Mouse (Mus musculus) heart, postnatal 36 days (tissue): ENCODE results near the gene Akr1b3. TPM values are rescaled to one million over a fixed set of nuclear protein-coding genes. Genes with fewer than 3 reads are reported as not detected.
"Not testable (repeated sequence)": the region's sequence is repeated elsewhere in the genome, so short reads cannot be mapped to it uniquely, and the experiment has no call there.

Experiments used
- DNase-seq, 2 experiments: peaks; one replicate each; pipeline ENCODE4 v3.0.0; 2021 to 2022
- intact Hi-C: fragments of 180-260 bp; cut with DNase I; formaldehyde crosslinking; loops from one replicate; pipeline ENCODE4 v1.15.1; 2025
- total RNA-seq, 2 experiments: library from RNA; stranded (reverse); gene quantifications; 2 replicates each; pipeline ENCODE4 v1.2.3; 2021

Akr1b3 gene
- total RNA-seq, 2 experiments from 2014 or later = 270 to 302 TPM

DNA sequence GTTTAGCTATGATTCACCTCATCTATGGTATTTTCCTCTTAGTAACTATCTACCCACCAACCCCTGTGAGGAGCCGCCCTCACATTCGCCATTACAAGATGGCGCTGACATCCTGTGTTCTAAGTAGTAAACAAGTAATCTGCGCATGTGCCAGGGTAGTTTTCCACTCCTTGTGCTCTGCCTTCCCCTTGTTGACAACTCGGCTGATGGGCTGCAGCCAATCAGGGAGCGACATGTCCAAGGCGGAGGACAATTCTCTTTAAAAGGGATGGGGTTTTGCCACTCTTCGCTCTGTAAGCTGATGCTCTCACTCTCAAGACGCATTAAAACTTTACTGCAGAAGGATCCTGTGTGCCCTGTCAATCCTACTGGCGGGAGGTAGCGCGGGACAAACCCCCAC lies 14.5 kb upstream of the Akr1b3 start:
- DNase-seq, intact Hi-C loops: not testable (repeated sequence)

DNA sequence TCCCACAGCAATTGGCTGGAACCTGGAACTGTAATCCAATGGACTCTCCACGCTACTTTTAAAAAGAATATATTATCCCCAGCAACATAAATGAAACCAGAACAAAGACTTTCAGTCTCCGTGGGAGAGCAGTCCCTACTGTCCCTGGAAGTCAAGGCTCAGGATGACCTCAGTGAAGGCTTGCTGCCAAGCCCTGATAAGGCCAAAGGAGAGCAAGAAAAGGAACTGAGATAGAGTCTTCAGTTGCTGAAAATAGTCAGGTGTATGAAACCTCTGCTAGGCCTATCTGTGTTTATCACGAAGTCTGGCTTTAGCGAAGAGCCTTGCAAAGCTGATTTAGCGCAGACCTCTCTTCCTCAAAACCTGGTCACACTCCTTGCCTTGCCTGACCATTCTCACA lies 14.1 kb upstream of the Akr1b3 start:
- no peak for DNase-seq

DNA sequence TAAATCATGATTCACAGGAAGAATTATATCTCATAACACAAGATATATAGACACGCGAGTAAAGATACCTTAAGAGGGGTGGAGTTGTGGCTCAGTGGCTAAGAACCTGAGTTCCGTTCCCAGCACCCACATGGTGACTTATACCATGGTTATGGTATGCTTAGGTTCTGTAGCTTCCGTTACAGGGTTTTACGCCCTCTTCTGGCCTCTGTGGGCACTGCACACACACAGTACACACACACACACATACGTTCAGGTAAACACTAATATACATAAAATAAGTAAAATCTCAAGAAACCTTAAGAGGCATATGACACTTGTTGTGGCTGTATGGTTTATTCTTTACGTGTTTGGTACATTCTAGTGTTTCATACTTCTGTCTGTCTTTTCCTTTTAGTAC lies 4.8 kb upstream of the Akr1b3 start:
- DNase-seq = no peak
- intact Hi-C loops = loop anchor here (5.0 kb wide), 1 partner anchor 1935 kb away; no protein-coding TSS in a partner anchor

More for the DNA sequence above, 14.1 kb upstream of the Akr1b3 start:
- intact Hi-C loops = no loop called here

DNA sequence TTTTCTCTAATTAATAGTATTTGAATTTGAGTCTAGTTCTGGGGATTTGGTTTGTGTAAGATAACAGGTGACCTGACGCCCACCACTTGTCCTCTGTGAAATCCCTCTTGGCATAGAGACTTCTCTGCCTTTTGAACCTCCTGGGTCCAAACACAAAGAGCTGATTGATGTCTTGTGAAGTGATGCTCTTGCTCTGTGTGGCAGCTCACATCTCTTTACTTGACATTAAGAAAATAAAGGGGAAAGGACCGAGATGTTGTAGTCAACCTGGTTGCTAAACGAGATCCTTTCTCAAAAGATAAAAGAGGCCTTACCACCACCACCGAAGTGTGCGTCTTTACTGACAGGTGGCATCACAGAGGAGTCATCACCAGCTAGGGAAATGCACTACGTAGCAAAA lies 1.4 kb upstream of the Akr1b3 start:
- intact Hi-C loops = no loop called here
- no peak for DNase-seq

DNA sequence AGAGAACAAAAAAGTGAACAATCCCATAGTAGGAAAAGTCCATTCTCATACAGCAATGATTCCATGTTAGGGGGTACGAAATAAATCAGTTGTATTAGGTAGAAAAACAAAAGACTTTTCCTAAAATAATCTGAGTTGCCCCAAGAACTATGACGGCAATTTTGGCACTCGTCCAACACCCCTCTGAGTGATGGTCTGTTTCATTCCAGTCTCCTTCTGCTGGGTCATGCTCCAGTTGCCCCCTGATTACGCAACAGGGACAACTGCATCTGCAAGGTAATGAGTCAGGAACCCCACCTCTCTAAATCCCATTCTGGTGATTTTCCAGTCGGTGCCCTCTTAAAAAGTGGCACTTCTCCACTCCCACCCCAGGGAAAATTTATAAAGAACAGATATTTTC lies 894 bp upstream of the Akr1b3 start:
- intact Hi-C loops = no loop called here
- peak; percentile 20 to 31 for DNase-seq

DNA sequence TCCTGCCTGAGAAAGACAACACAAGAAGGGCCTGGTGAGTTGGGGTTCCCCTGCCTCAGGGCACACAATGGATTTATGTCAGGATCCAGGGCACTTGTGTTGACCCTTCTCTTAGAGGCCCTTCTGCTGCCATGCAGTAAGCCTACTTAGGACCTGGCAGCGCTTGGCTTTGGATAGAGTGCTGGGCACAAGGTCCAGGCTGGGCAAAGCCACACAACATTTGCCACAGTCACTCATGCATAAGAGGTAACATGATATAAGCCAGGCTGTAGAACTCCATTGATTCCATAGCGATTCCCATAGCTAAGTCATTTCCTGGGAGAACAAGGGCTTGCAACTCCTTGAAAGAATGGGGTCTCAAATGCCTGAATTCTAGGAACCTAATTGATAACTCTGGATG lies 3.4 kb downstream of the Akr1b3 start:
- DNase-seq = peak in 1 of 2 experiments; percentile 29
- intact Hi-C loops = no loop called here

DNA sequence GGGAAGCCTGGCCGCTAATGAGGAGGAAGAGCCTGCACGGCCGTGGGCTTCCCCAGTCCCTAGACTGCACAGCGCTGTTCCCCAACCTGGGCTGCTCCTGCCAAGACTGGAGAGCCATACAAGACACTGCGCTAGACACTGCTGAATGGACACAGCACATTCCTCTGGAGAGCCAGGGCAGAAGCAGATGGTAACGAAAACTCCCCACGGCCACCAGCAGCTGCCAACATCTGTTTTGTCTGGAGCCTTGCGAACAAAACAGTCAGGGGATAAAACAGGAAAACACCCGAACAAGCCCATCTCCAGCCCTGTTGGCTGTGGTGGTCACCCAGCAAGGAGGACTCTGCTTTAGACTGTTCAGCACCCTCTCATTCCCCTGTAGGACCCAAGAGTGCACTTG lies 3.9 kb downstream of the Akr1b3 start:
- intact Hi-C loops = no loop called here
- DNase-seq = peak in 1 of 2 experiments; percentile 24

DNA sequence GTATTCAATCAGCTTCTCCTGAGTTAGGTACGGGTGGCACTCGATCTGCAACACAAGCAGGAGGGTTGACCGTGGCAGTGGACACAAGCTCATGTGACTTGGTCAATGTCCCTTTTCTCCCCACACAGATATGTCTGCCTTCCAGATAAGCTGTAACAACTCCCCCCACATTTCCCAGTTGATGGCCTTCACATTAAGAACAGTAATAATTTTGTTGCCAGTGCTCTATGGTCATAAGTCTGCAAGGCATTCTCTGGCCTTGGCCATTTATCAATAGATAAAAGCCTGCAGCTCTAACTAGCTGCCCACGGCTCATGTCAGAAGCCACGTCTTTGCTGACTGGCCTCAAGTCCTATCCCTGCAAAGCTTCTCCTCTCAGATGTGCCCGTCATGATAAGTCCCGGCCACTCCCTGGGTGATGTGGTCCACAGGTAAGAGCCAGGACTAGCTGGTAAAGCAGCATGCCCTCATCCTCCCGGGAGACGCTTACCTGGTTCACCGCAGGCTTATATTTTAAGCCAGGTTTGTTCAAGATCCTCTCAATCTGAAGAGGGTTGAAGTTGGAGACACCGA lies 7.2 kb downstream of the Akr1b3 start:
- intact Hi-C loops = no loop called here

DNA sequence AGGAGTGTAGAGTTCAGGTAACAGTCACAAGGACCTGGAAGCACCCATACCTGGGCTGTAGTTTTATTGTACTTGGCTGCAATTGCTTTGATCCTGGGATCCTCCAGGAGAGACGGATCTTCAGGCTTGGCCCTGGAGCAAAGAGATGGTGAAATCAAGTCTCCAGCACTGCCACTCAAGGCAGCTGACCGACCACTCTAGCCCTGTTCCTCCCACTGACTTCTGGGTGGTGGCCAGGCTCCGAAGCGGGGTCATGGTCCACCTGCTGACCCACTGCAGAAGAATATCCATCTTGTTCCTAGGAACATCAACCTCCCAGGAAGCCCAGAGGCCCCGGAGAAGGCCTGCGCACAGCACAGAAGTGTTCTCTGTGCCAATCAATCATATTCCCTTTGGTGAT lies 7.8 kb downstream of the Akr1b3 start:
- DNase-seq = no peak
- intact Hi-C loops = no loop called here

More for the DNA sequence above, 7.2 kb downstream of the Akr1b3 start:
- DNase-seq = no peak

DNA sequence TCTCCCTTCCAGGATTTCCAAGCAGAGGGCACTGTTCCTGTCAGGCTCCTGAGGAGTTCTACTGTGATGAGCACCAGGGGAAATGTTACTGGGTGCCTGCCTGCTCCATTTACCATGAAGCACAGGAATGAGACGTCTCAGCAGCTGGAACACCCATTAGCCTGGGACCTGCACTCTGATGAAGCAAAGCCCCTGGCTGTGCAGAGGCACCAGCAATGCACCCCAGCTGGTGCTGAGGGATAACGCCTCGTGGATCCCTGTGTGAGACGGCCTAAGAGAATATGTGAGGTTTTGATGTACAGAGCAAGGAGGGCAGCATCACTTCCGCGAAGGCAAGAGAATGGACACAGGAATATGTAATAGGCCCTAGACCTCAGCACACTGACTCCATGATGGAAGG lies 10.5 kb downstream of the Akr1b3 start:
- no peak for DNase-seq

DNA sequence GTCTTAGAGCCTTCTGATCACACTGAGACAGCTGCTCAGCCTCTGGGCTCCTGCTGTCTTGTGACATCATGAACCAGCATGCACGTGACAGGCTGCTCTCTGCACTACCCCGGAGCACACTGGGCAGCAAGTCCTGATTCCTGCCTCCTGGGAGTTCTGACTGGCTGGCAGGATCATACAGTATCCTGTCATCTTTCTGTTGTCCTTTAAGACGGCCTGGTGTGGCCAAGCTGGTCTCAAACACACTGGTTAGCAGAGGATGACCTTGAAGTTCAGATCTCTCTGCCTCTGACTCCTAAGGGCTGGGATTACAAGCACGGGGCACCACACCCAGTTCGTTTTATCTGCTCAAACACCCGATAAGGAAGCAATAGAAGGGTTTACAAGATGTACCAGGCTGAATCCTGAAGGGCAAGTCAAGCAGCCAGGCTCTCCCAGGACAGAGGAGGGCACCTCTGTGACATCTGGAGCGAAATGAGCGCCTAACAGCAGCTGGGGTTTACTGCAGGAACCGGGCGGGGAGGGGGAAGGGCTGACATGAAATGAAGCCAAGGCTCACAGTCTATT lies 12.5 kb downstream of the Akr1b3 start:
- intact Hi-C loops = no loop called here

More for the DNA sequence above, 10.5 kb downstream of the Akr1b3 start:
- intact Hi-C loops = no loop called here

DNA sequence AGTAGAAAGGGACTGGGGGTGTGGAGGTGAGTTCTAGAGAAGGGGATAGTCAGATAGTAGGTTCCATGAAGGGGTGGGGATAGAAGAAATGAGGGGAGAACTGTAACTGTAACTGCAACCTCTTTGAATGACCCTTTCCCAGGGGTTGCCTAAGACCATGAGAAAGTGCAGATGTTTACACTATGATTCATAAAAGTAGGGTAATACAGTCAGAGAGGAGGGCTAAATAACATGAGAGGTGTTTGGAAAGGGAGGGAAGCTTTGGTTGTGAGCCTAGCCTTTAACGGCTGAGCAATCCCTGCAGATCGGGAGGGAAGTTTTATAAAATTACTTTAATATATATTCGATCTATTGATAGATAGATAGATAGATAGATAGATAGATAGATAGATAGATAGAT lies 20.2 kb downstream of the Akr1b3 start:
- DNase-seq = no peak

More for the DNA sequence above, 12.5 kb downstream of the Akr1b3 start:
- peak; percentile 44 to 49 for DNase-seq

DNA sequence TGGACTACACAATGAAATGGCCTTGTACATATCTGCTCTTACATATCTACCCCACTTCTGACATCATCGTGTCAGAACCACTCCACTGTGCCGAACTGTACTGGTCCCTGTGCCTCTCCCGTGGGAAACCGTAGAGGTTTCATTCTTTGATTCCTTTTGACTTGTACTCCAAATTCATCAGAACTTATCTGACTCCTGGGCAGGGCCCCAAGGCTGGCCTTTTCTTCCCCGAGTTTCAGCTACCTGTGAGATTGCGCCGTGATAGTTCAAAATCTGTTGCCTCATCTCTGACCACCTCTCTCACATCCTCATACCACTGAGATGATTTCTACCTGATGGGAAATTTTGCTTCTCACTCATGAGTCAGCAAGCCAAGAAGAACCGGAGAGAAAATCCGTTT lies 21.8 kb downstream of the Akr1b3 start:
- DNase-seq = no peak
- intact Hi-C loops = no loop called here

More for the DNA sequence above, 20.2 kb downstream of the Akr1b3 start:
- intact Hi-C loops = no loop called here

DNA sequence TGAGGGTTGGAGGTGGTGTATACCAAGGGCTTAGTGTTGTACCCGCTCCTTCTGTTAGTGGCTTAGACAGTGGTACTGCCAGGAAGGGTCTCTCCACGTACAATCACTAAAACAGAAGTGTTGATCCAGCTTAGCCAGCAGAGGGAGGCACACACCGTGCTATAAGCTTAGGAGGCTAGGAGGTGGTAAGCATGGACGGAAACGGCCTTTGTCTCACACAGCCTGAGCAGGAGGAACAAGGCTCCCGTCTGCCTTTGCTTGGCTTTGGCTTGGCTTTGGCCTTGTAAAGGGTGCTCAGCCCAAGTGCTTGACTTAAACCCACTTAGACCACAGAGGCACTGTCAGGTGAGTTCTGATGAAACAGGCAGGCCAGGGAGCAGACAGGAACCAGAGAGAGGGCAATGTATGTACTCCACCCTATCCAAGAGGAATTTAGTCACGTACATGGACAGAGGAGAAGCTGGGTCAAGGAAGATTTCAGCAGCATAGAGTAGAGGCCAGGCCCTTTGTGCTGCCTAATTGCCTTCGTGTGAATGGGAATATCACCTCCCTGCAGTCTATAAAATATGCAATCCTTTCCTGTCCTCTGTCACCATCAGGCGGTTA lies 24.3 kb downstream of the Akr1b3 start:
- DNase-seq = peak; percentile 69 to 75
- intact Hi-C loops = loop anchor here (1.0 to 5.0 kb wide), 4 partner anchors 53 to 464 kb away; no protein-coding TSS in a partner anchor

DNA sequence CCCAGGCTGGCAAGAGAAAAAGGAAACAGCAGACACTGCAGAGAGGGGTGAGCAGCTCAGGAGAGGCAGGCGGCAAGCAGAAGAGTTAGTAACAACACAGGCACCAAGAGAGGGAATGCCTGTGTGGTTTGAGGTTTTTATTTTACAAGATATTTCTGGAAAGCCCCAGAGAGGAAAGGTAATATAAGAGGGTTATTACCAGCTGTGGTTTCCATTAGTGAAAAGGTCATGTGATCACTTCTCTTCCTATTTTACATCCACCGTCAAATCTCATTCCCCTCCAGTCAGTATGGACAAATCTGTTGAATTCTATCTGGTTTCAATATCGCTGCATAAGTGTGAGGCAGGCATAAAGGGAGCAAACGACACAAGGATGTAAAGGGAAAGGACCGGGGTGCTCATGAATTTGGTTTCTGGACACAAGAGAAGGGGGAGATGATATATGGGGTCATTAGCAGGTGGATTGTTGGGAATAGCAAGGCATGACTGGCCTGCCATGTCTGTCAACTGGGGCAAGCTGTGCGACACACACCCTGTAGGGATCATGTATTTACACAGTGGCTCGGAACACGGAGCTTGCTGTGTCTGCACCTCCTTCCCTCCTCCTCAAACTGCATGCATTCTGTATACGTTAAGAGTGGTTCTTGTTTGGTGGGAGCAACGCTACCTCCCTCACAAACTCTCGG lies 24.9 kb downstream of the Akr1b3 start:
- DNase-seq = no peak
- intact Hi-C loops = loop anchor here (5.0 kb wide), 1 partner anchor 465 kb away; no protein-coding TSS in a partner anchor

DNA sequence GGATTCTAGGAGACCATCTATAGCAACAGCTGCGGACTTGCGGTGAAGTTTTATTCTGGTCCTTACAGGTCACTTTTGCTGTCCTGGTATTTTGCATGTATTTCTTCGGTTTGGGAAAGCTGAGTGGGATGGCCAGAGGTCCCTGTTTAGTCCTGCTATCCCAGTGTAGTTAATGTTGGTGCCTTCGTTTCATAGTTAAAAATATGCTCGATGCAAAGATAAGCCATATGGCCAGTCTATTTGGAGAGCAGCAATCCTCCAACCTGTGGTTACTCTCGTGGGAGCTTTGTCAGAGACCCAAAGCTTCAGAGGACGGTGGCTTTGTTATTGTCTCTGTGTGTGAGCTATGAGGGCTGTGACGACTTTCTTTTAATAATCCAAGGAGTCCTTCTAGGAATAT lies 26.6 kb downstream of the Akr1b3 start:
- intact Hi-C loops = loop anchor here (5.0 kb wide), 1 partner anchor 467 kb away; no protein-coding TSS in a partner anchor
- DNase-seq = no peak

DNA sequence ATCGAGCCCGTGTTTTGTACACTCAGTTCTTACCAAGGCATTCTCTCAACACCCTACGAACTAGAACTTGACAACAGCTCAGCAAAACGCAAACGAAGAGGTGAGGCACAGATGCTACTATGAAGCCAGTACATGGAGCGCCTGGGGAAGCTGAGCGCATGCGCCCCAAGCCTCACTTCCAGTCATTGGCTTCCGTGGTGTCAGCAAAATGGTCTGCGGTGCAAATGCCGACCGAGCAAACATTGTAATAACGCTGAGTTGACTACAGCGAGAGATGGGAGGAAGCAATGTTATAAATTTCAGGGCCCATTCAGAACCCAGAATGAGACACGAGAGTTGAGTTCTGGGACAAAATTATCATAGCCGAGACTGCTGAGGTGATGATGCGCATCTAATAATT lies 27.2 kb downstream of the Akr1b3 start:
- peak in 1 of 2 experiments; percentile 10 for DNase-seq
- intact Hi-C loops = loop anchor here (5.0 kb wide), 1 partner anchor 467 kb away; no protein-coding TSS in a partner anchor

DNA sequence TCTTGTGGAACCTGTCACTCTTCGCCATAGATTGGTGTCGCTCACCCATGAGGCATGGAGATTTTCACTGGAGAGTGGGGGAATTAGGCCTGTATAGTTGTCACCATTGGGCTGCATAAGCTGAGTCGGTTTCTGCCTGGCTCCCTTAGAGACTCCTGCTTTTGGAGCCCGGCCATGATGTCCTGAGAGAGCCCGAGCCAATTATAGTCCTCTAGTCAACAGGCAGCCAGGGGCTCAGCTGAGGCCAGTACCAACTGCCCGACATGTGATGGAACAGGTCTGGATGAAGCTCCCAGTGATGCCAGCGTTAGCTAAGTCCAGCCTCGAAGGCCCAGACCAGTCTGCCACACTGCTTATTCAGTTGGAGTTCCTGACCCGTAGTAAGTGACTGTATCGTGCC lies 29.2 kb downstream of the Akr1b3 start:
- intact Hi-C loops = no loop called here
- peak; percentile 48 to 59 for DNase-seq

DNA sequence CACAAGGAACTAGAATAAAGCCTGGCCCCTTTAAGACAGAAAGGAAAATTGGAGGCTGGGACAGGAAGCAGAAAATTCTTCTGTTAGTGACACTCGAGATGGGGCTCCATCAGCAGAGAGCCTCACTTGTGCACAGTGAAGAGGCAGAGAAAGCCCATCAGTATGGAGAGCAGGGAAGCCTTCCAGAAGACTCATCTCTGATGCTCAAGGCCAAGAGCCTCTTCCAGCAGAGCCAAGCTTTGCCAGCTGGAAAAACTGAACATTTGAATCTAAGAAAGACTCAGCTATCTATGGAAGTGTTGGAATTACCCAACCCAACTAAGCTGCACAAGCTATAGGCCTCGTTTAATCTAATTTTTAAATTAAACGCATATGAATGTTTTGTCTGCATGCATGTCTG lies 30.4 kb downstream of the Akr1b3 start:
- intact Hi-C loops = no loop called here
- DNase-seq = no peak

DNA sequence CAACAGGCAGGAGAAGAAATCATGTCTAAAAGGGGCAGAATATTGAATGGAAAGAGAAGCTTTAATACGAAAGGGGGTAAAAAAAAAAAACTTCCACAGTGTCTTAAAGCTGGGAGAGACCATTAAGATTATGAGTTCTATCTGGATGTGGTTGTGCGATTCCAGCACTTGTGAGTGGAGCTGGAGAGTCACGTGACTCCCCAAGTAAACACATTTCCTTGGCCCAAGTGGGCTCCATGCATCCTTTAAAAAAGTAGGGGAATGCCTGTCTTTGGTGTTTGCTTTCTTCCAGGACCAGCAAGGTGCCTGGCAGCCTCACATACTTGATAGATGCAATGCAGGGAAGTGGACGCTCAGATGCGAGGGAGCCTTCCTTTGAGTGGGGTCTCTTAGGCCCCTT lies 38.9 kb downstream of the Akr1b3 start:
- DNase-seq = no peak
- intact Hi-C loops = loop anchor here (5.0 kb wide), 1 partner anchor 71 kb away; no protein-coding TSS in a partner anchor

DNA sequence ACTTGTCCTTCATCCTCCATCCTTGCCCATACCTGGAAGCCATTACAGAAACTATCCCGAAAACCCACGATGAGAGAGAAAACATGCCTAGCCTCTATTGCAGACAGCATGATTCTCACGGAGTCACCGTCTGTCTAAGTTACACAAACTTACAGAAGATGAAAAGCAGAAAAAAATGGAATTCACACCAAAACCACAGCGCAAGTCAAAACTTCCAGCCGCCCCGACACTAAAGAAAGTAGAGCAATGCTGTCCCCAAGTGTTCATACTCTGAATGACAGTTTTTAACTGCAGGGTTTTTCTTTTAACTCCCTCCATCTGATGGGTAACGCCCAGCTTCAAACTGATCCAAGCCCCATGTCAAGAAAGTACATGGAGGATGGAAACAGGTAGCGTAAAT lies 39.6 kb downstream of the Akr1b3 start:
- peak; percentile 16 to 49 for DNase-seq
- intact Hi-C loops = loop anchor here (5.0 kb wide), 1 partner anchor 70 kb away; no protein-coding TSS in a partner anchor
